In the genomic region with DNA sequence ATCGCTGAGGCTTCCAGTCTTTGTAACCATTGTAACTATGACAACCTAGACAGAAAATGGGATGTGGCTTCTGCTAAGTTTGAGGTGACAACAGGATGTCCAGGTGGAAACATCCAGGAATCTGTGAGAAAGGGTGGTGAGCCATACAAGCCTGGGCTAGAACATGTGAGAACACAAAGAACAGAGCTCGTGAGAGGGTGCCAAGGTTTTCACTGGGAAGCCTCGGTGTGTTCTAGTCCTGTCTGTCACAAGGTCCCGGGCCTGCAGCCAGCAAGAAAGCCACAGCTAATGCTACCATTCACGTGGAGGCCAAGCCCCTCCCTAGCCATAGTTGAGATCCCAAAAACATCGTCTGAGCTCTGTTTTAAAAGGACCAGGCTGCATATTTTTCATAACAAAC, we compare ENCODE assay signal across 16 mouse cellular contexts. TPM values are rescaled to one million over a fixed set of nuclear protein-coding genes. Genes with fewer than 3 reads are reported as not detected.
A peak's percentile ranks its signal among the peaks of the same experiment; 100 is the strongest.
DNase-seq lines count a peak whose midpoint lies in the region; ATAC-seq lines count a peak whose summit lies in the region.
"Had no signal": no experiment of that assay in that cellular context is flagged by ENCODE, and none has a peak within 500 bp of the region (broad histone marks: within the 10 kb centered on the region; RNA-seq: fewer than 3 reads in every experiment).

No protein-coding gene starts in this region.

- H3K9ac ChIP-seq in forebrain, embryonic 14.5 days (ENCODE audit: low read length) = no peak overlapping the region
- H3K9ac ChIP-seq: lung, embryonic 15.5 days; midbrain, embryonic 13.5 days; neural tube, embryonic 15.5 days had no signal

- WGBS in forebrain, embryonic 14.5 days = 52% methylated on average over 6 of the region's 6 CpGs
- WGBS in forebrain, embryonic 10.5 days = 80% methylated on average over 6 of the region's 6 CpGs

- H3K36me3 ChIP-seq in forebrain, embryonic 14.5 days (ENCODE audit: control insufficient read depth, insufficient read depth, low read length) = no peaks in the 10 kb centered on the region
- H3K36me3 ChIP-seq in forebrain, embryonic 10.5 days (replicated peaks) = no peaks in the 10 kb centered on the region
- H3K36me3 ChIP-seq: lung, embryonic 15.5 days; midbrain, embryonic 13.5 days; neural tube, embryonic 15.5 days had no signal

- no peaks in the 10 kb centered on the region for H3K9me3 ChIP-seq in forebrain, embryonic 14.5 days (replicated peaks; ENCODE audit: control insufficient read depth, low read length)
- H3K9me3 ChIP-seq in forebrain, embryonic 10.5 days = no peaks in the 10 kb centered on the region
- H3K9me3 ChIP-seq: lung, embryonic 15.5 days; midbrain, embryonic 13.5 days; neural tube, embryonic 15.5 days had no signal

- H3K27me3 ChIP-seq in forebrain, embryonic 14.5 days (replicated peaks; ENCODE audit: control insufficient read depth, insufficient read depth, low read length) = no peaks in the 10 kb centered on the region
- H3K27me3 ChIP-seq in forebrain, embryonic 10.5 days (ENCODE audit: poor library complexity, severe bottlenecking) = no peaks in the 10 kb centered on the region
- H3K27me3 ChIP-seq: CH12.LX; lung, embryonic 15.5 days; midbrain, embryonic 13.5 days; neural tube, embryonic 15.5 days had no signal

- no peak for ATAC-seq in forebrain, embryonic 14.5 days
- ATAC-seq: forebrain, embryonic 16.5 days; midbrain, embryonic 13.5 days had no signal

- no peaks in the 10 kb centered on the region for H3K4me1 ChIP-seq in forebrain, embryonic 14.5 days (ENCODE audit: control insufficient read depth, insufficient read depth, low read length)
- H3K4me1 ChIP-seq in forebrain, embryonic 10.5 days = peaks cover 4% of the 10 kb centered on the region; the same call in 1 of the 2 replicates
- H3K4me1 ChIP-seq: lung, embryonic 15.5 days; midbrain, embryonic 13.5 days; neural tube, embryonic 15.5 days had no signal

- no peak overlapping the region for H3K4me2 ChIP-seq in forebrain, embryonic 14.5 days (ENCODE audit: low read length)
- H3K4me2 ChIP-seq: lung, embryonic 15.5 days; midbrain, embryonic 13.5 days; neural tube, embryonic 15.5 days had no signal

- peak; percentile 51 for DNase-seq in forebrain, embryonic 14.5 days (ENCODE audit: low spot score)
- no peak for DNase-seq in forebrain, embryonic 10.5 days (ENCODE audit: extremely low spot score, low spot score)
- peak; percentile 71 for DNase-seq in 3134 (ENCODE audit: extremely low read depth, insufficient read length, low spot score)
- peak; percentile 63 for DNase-seq in NIH3T3 (ENCODE audit: low read depth)
- peak; percentile 75 for DNase-seq in gonadal fat pad, adult 2 months (ENCODE audit: low read depth)
- no peak for DNase-seq in layer of hippocampus, adult 9-10 months (ENCODE audit: low spot score)
- no peak for DNase-seq in frontal cortex, postnatal 14 days (ENCODE audit: low spot score in 2 of 2)
- DNase-seq in embryo, embryonic 11 days = no peak
- DNase-seq: cerebellum, adult 11-12 months; layer of hippocampus, postnatal 36 days; thymus, adult 18-20 months had no signal

- H3K4me3 ChIP-seq in forebrain, embryonic 14.5 days (ENCODE audit: low read depth, low read length) = no peak overlapping the region
- H3K4me3 ChIP-seq in forebrain, embryonic 10.5 days = no peak overlapping the region
- H3K4me3 ChIP-seq: lung, embryonic 15.5 days; midbrain, embryonic 13.5 days; neural tube, embryonic 15.5 days had no signal

- no peak overlapping the region for H3K27ac ChIP-seq in forebrain, embryonic 14.5 days (ENCODE audit: low read depth, low read length)
- H3K27ac ChIP-seq in forebrain, embryonic 10.5 days = no peak overlapping the region
- H3K27ac ChIP-seq: lung, embryonic 15.5 days; midbrain, embryonic 13.5 days; neural tube, embryonic 15.5 days had no signal

RNA-seq across cellular contexts. Expression of a gene that starts 42.4 kb away (rescaled TPM):
- 57.3 and 71.4 TPM in 2 replicates for polyA plus RNA-seq in forebrain, embryonic 14.5 days (2014; fragmentation: Nextera tagmentation; extraction: Ambion mirVana)
- 28.3 and 31.2 TPM in 2 replicates for polyA plus RNA-seq in forebrain, embryonic 10.5 days (2016; fragmentation: Nextera tagmentation; extraction: Ambion mirVana)
- polyA plus RNA-seq in gonadal fat pad, adult 2 months (2012; rRNA removed) = 39.8 and 50.9 TPM in 2 replicates

RNA-seq across cellular contexts. Expression of a gene that starts 44.1 kb away (rescaled TPM):
- polyA plus RNA-seq in forebrain, embryonic 14.5 days (2014; fragmentation: Nextera tagmentation; extraction: Ambion mirVana) = 79.2 and 82.8 TPM in 2 replicates
- 82.8 and 86.1 TPM in 2 replicates for polyA plus RNA-seq in forebrain, embryonic 10.5 days (2016; fragmentation: Nextera tagmentation; extraction: Ambion mirVana)
- 12.1 and 12.5 TPM in 2 replicates for polyA plus RNA-seq in gonadal fat pad, adult 2 months (2012; rRNA removed)

RNA-seq across cellular contexts. Expression of a gene that starts 54.9 kb away (rescaled TPM):
- 35.2 and 41.1 TPM in 2 replicates for polyA plus RNA-seq in forebrain, embryonic 14.5 days (2014; fragmentation: Nextera tagmentation; extraction: Ambion mirVana)
- 27.2 and 27.5 TPM in 2 replicates for polyA plus RNA-seq in forebrain, embryonic 10.5 days (2016; fragmentation: Nextera tagmentation; extraction: Ambion mirVana)
- 28.4 and 34.6 TPM in 2 replicates for polyA plus RNA-seq in gonadal fat pad, adult 2 months (2012; rRNA removed)

Comparison
In these comparisons a context has a peak if more than half of its experiments do, and no peak if none do; other contexts are left out.
1. DNase-seq: peak in forebrain, embryonic 14.5 days (single experiment), 3134 (single experiment), NIH3T3 (single experiment) and gonadal fat pad, adult 2 months (single experiment); none in forebrain, embryonic 10.5 days (single experiment), layer of hippocampus, adult 9-10 months (single experiment), frontal cortex, postnatal 14 days (0 of 2) and embryo, embryonic 11 days (single experiment).